Mouse (Mus musculus): Measurements from ENCODE around the gene Exosc10. TPM values are rescaled to one million over a fixed set of nuclear protein-coding genes. Genes with fewer than 3 reads are reported as not detected.

The Exosc10 gene
- polyA plus RNA-seq, 1 experiment from 2014 or later, result 112 TPM

DNA sequence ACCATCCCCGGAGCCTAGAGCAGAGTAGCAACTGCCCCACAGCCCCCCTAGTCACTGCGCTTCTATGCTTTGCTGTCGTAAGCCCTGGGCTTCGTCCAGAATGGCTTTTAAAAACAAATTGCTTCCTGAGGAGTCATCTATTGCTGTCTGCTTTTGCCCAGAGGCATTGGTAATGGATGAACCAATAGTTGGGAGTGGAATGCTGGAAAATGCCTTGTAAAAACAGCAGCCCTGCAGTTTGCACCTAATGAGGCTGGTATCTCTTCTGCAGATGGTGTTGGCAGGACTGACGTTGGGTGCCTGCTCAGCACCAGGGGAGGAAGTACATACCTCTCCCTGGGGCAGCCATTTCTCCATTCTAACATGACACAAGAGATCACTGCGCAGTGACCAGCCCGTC, 34.7 kb upstream of the Exosc10 start:
- no peaks in the 10 kb centered on the region for H3K4me1 ChIP-seq (ENCODE audit: control insufficient read depth, insufficient read depth, low read length)
- ATAC-seq (ENCODE audit: insufficient number of reproducible peaks, low FRiP score, low TSS enrichment, low read depth), result no peak
- H3K4me3 ChIP-seq (ENCODE audit: low read depth, low read length), result no peak overlapping the region
- peaks cover 17% of the 10 kb centered on the region for H3K36me3 ChIP-seq (ENCODE audit: control insufficient read depth, insufficient read depth, low read length)
- H3K27me3 ChIP-seq (ENCODE audit: control insufficient read depth, insufficient read depth, low read length), result no peaks in the 10 kb centered on the region
- H3K9me3 ChIP-seq (ENCODE audit: control insufficient read depth, low read length), result no peaks in the 10 kb centered on the region
- DNase-seq (ENCODE audit: low spot score), result no peak
- H3K27ac ChIP-seq (replicated peaks; ENCODE audit: low read depth, low read length), result no peak overlapping the region
- WGBS, result 63% methylated on average over 7 of the region's 7 CpGs
- H3K4me2 ChIP-seq (ENCODE audit: low read depth, severe bottlenecking), result no peak overlapping the region
- H3K9ac ChIP-seq (ENCODE audit: low read length), result no peak overlapping the region

GRCm38 (mm10) chr4:148527158-148527910, 30.9 kb upstream of the Exosc10 start:
- Histone ChIP-seq H3K4me1 (ENCODE audit: control insufficient read depth, insufficient read depth, low read length) (no peaks in the 10 kb centered on the region), H3K9me3 (ENCODE audit: control insufficient read depth, low read length) (no peaks in the 10 kb centered on the region), H3K27me3 (ENCODE audit: control insufficient read depth, insufficient read depth, low read length) (no peaks in the 10 kb centered on the region), H3K4me3 (ENCODE audit: low read depth, low read length) (no peak overlapping the region), H3K36me3 (ENCODE audit: control insufficient read depth, insufficient read depth, low read length) (peaks cover 23% of the 10 kb centered on the region), H3K9ac (ENCODE audit: low read length) (no peak overlapping the region), H3K4me2 (ENCODE audit: low read depth, severe bottlenecking) (no peak overlapping the region), H3K27ac (replicated peaks; ENCODE audit: low read depth, low read length) (no peak overlapping the region)
- DNase-seq (ENCODE audit: low spot score) (no peak), ATAC-seq (ENCODE audit: insufficient number of reproducible peaks, low FRiP score, low TSS enrichment, low read depth) (no peak)
- WGBS, result 89% methylated on average over 10 of the region's 10 CpGs

DNA sequence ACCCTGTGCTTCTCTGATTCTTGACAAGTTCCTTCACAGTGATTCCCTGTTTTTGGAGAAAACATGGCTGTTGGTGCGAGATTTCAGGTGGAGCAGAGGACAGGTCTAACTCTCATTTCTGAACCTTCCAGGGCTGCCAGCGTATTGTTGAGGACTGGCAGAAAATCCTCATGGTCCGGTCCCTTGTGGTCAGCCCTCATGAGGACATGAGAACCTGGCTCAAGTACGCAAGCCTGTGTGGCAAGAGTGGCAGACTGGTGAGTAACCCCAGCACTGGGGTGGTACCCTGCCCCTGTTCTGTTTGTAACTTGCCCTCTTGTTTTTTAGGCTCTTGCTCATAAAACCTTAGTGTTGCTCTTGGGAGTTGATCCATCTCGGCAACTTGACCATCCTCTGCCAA, 27.9 kb upstream of the Exosc10 start:
- DNase-seq (ENCODE audit: low spot score) (no peak), ATAC-seq (ENCODE audit: insufficient number of reproducible peaks, low FRiP score, low TSS enrichment, low read depth) (no peak)
- Histone ChIP-seq H3K36me3 (ENCODE audit: control insufficient read depth, insufficient read depth, low read length) (peaks cover 18% of the 10 kb centered on the region), H3K27me3 (ENCODE audit: control insufficient read depth, insufficient read depth, low read length) (no peaks in the 10 kb centered on the region), H3K4me1 (ENCODE audit: control insufficient read depth, insufficient read depth, low read length) (no peaks in the 10 kb centered on the region), H3K9me3 (ENCODE audit: control insufficient read depth, low read length) (no peaks in the 10 kb centered on the region), H3K4me3 (ENCODE audit: low read depth, low read length) (no peak overlapping the region), H3K27ac (replicated peaks; ENCODE audit: low read depth, low read length) (no peak overlapping the region), H3K9ac (ENCODE audit: low read length) (no peak overlapping the region), H3K4me2 (ENCODE audit: low read depth, severe bottlenecking) (no peak overlapping the region)
- 92% methylated on average over 5 of the region's 5 CpGs for WGBS

- no peaks in the 10 kb centered on the region for H3K27me3 ChIP-seq (ENCODE audit: control insufficient read depth, insufficient read depth, low read length)
- H3K4me1 ChIP-seq (ENCODE audit: control insufficient read depth, insufficient read depth, low read length), result no peaks in the 10 kb centered on the region
- 92% methylated on average over 6 of the region's 6 CpGs for WGBS
- no peak overlapping the region for H3K4me3 ChIP-seq (ENCODE audit: low read depth, low read length)
- no peaks in the 10 kb centered on the region for H3K9me3 ChIP-seq (ENCODE audit: control insufficient read depth, low read length)
- no peak overlapping the region for H3K27ac ChIP-seq (replicated peaks; ENCODE audit: low read depth, low read length)
- H3K9ac ChIP-seq (ENCODE audit: low read length), result no peak overlapping the region
- H3K4me2 ChIP-seq (ENCODE audit: low read depth, severe bottlenecking), result no peak overlapping the region
- ATAC-seq (ENCODE audit: insufficient number of reproducible peaks, low FRiP score, low TSS enrichment, low read depth) (no peak), DNase-seq (ENCODE audit: low spot score) (no peak)
- H3K36me3 ChIP-seq (ENCODE audit: control insufficient read depth, insufficient read depth, low read length), result peaks cover 18% of the 10 kb centered on the region
Observed at GRCm38 (mm10) chr4:148530778-148531177, 27.5 kb upstream of the Exosc10 start.

- H3K4me1 ChIP-seq (ENCODE audit: control insufficient read depth, insufficient read depth, low read length), result no peaks in the 10 kb centered on the region
- peaks cover 18% of the 10 kb centered on the region for H3K36me3 ChIP-seq (ENCODE audit: control insufficient read depth, insufficient read depth, low read length)
- H3K27ac ChIP-seq (replicated peaks; ENCODE audit: low read depth, low read length), result no peak overlapping the region
- DNase-seq (ENCODE audit: low spot score) (no peak), ATAC-seq (ENCODE audit: insufficient number of reproducible peaks, low FRiP score, low TSS enrichment, low read depth) (no peak)
- no peaks in the 10 kb centered on the region for H3K27me3 ChIP-seq (ENCODE audit: control insufficient read depth, insufficient read depth, low read length)
- H3K9me3 ChIP-seq (ENCODE audit: control insufficient read depth, low read length), result no peaks in the 10 kb centered on the region
- no peak overlapping the region for H3K4me2 ChIP-seq (ENCODE audit: low read depth, severe bottlenecking)
- no peak overlapping the region for H3K9ac ChIP-seq (ENCODE audit: low read length)
- WGBS, result 73% methylated on average over 4 of the region's 4 CpGs
- no peak overlapping the region for H3K4me3 ChIP-seq (ENCODE audit: low read depth, low read length)
Observed at GRCm38 (mm10) chr4:148531341-148531740, 26.9 kb upstream of the Exosc10 start.

DNA sequence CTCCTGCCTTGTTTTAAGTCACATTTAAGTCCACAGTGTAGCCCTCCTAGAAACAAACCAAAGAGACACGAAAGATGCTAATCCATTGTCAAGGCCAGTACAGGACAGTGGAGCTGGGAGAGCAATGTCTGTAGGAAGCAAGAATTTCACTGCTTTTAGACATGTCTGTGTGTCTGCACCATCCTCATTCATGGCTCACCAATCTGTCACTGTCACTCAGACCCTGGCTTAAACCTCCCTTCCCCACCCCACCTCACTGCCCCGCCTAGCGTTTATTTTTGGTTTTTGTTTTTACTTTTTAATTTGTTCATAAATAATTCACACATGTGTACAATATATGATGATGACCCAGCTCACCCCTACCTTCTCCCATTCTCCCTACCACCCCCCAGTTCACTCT, 25.7 kb upstream of the Exosc10 start:
- Histone ChIP-seq H3K9me3 (ENCODE audit: control insufficient read depth, low read length) (no peaks in the 10 kb centered on the region), H3K9ac (ENCODE audit: low read length) (no peak overlapping the region), H3K4me1 (ENCODE audit: control insufficient read depth, insufficient read depth, low read length) (no peaks in the 10 kb centered on the region), H3K4me2 (ENCODE audit: low read depth, severe bottlenecking) (no peak overlapping the region), H3K27me3 (ENCODE audit: control insufficient read depth, insufficient read depth, low read length) (no peaks in the 10 kb centered on the region), H3K27ac (replicated peaks; ENCODE audit: low read depth, low read length) (no peak overlapping the region), H3K4me3 (ENCODE audit: low read depth, low read length) (no peak overlapping the region), H3K36me3 (ENCODE audit: control insufficient read depth, insufficient read depth, low read length) (peaks cover 23% of the 10 kb centered on the region)
- ATAC-seq (ENCODE audit: insufficient number of reproducible peaks, low FRiP score, low TSS enrichment, low read depth), result no peak
- DNase-seq (ENCODE audit: low spot score), result no peak
- WGBS, result 88% methylated on average over 3 of the region's 3 CpGs

DNA sequence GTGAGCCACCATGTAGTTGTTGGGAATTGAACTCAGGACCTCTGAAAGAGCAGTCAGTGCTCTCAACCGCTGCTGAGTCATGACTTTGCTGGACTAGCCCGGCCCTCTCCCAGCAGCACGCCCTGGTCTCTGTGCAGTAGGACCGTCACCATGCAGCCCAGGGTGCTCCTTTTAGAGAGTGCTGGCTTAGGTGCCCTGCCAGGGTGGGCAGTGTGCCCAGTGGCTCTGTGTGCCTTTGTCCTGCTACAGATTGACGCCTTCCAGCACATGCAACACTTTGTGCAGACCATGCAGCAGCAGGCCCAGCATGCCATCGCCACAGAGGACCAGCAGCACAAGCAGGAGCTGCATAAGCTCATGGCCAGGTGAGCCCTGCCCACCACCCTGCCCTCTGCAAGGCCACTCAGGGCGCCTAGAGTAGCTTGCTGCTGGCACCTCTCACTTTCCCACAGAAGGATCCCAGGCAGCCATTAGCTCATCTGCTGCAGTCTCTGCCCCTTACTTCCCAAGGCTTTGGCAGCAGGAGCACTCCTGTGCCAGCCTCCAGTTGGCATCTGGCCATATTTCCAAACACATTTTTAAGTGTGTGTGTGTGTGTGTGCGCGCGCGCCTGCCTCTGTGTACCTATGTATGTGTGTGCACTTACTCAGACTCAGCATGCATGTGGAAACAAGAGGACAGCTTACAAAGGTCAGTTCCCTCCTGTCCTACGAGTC, 24.5 kb upstream of the Exosc10 start:
- WGBS, result 93% methylated on average over 12 of the region's 12 CpGs
- H3K4me3 ChIP-seq (ENCODE audit: low read depth, low read length), result no peak overlapping the region
- H3K9ac ChIP-seq (ENCODE audit: low read length), result no peak overlapping the region
- DNase-seq (ENCODE audit: low spot score), result no peak
- no peak overlapping the region for H3K27ac ChIP-seq (replicated peaks; ENCODE audit: low read depth, low read length)
- peaks cover 23% of the 10 kb centered on the region for H3K36me3 ChIP-seq (ENCODE audit: control insufficient read depth, insufficient read depth, low read length)
- H3K27me3 ChIP-seq (ENCODE audit: control insufficient read depth, insufficient read depth, low read length), result no peaks in the 10 kb centered on the region
- H3K4me2 ChIP-seq (ENCODE audit: low read depth, severe bottlenecking), result no peak overlapping the region
- no peaks in the 10 kb centered on the region for H3K9me3 ChIP-seq (ENCODE audit: control insufficient read depth, low read length)
- no peaks in the 10 kb centered on the region for H3K4me1 ChIP-seq (ENCODE audit: control insufficient read depth, insufficient read depth, low read length)
- ATAC-seq (ENCODE audit: insufficient number of reproducible peaks, low FRiP score, low TSS enrichment, low read depth), result no peak

GRCm38 (mm10) chr4:148535876-148536275, 22.4 kb upstream of the Exosc10 start:
- H3K4me3 ChIP-seq (ENCODE audit: low read depth, low read length), result no peak overlapping the region
- no peak overlapping the region for H3K27ac ChIP-seq (replicated peaks; ENCODE audit: low read depth, low read length)
- no peaks in the 10 kb centered on the region for H3K9me3 ChIP-seq (ENCODE audit: control insufficient read depth, low read length)
- H3K4me1 ChIP-seq (ENCODE audit: control insufficient read depth, insufficient read depth, low read length), result no peaks in the 10 kb centered on the region
- DNase-seq (ENCODE audit: low spot score), result no peak
- WGBS, result 94% methylated on average over 3 of the region's 3 CpGs
- no peak for ATAC-seq (ENCODE audit: insufficient number of reproducible peaks, low FRiP score, low TSS enrichment, low read depth)
- no peaks in the 10 kb centered on the region for H3K27me3 ChIP-seq (ENCODE audit: control insufficient read depth, insufficient read depth, low read length)
- no peak overlapping the region for H3K4me2 ChIP-seq (ENCODE audit: low read depth, severe bottlenecking)
- peaks cover 30% of the 10 kb centered on the region; the same call in 1 of the 2 replicates for H3K36me3 ChIP-seq (ENCODE audit: control insufficient read depth, insufficient read depth, low read length)
- H3K9ac ChIP-seq (ENCODE audit: low read length), result no peak overlapping the region
